Mouse (Mus musculus) layer of hippocampus, postnatal 10 days (tissue): Measurements from ENCODE around the gene Nt5c2. TPM values are rescaled to one million over a fixed set of nuclear protein-coding genes. Genes with fewer than 3 reads are reported as not detected.

Source experiments
- DNase-seq, 2 experiments: peaks; one replicate each; pipeline ENCODE4 v3.0.0; 2021; ENCODE audit warnings: low spot score in 2 of 2
- total RNA-seq, 2 experiments: library from RNA; stranded (reverse); gene quantifications; 2 replicates each; pipeline ENCODE4 v1.2.3; 2021

Gene Nt5c2
- total RNA-seq, 2 experiments from 2014 or later = 65.6 to 78.1 TPM

DNA sequence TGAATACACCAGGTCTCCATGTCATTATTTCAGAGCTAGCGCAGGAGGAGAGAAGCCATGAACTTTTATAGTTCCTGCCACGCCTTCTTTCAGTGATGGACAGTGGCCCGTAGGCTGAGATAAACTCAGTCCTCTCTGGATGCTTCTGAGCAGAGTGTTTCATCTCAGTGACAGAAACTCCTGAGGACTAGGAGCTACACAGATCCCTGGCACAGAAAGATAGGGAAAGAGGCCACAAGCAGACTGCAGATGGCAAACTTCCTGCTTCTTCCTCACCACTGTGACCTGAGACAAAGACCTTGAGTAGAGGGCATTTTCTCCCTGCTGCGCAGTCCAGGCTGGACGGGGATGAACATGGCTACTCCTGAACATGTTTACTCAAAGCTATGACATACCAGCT is 46.1 kb downstream of the Nt5c2 start:
- DNase-seq = no peak

DNA sequence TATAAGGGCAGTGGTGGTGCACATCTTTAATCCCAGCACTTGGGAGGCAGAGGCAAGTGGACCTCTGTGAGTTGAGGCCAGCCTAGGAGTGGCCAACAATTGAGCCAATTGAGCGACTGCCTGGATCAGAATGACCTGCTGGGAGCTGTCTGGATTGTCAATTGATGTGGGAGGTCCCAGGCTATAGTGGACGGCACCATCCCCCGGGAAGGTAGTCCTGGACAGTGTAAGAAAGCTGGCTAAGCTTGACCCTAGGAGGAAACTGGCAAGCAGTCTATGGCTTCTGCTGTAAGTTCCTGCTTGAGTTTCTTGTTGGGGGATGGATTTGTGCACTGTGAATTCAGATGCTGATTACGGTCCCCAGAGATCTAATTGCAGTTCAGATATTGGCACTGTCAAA is 47.1 kb downstream of the Nt5c2 start:
- no peak for DNase-seq

GRCm38 (mm10) chr19:46966330-46966729 is 48.6 kb downstream of the Nt5c2 start:
- no peak for DNase-seq

- no peak for DNase-seq
Measured at GRCm38 (mm10) chr19:46965496-46965895, 49.5 kb downstream of the Nt5c2 start.

DNA sequence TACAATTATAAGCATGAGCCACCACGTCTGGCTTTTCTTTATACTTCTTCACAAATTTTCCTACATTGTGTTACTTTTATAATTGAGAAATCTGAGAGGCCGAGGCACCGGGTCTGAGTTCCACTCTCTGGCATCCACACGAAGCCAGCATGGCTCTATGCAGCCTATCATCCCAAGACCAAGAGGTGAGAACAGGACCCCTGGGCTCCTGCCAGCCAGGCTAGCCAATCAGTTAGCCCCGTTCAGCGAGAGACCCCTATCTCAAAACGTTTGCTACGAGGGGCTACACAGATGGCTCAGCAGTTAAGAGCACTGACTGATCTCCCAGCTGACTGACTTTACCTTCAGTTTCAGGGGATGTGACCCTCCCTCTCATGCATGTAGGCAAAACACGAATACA is 50.6 kb downstream of the Nt5c2 start:
- DNase-seq = no peak

GRCm38 (mm10) chr19:46963440-46963839 is 51.5 kb downstream of the Nt5c2 start:
- DNase-seq = no peak

GRCm38 (mm10) chr19:46962841-46963240 is 52.1 kb downstream of the Nt5c2 start:
- no peak for DNase-seq

DNA sequence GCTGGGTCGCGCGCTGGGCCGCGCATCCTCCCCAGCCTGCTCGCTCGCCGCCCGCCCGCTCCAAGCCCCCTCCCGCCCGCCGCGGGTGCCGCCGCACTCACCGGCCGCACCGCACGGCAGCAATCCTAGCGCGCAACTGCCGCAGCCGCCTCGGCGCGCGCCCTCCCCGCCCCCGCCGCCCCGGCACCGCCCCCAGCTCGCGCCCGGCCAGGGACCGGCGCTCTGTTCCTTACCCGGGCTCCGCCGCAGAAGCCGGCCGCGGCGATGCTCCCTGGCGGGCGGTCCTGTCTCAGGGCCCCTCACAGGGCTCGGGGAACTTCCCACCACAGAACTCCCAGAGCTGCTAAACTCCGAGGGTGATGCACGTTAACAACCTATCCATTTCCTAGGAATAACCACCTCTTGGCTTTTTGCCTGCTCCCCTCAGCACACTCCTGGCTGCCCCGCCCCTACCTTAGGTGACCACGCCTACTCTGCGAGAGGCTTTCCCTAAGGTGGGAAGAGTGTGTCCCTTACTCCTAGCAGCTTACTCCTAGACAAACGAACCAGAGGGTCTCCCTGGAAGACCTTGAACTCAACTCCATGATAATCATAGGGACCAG is 52.7 kb downstream of the Nt5c2 start:
- peak; percentile 66 to 77 for DNase-seq

GRCm38 (mm10) chr19:46961652-46962051 is 53.3 kb downstream of the Nt5c2 start:
- peak; percentile 85 to 90 for DNase-seq

DNA sequence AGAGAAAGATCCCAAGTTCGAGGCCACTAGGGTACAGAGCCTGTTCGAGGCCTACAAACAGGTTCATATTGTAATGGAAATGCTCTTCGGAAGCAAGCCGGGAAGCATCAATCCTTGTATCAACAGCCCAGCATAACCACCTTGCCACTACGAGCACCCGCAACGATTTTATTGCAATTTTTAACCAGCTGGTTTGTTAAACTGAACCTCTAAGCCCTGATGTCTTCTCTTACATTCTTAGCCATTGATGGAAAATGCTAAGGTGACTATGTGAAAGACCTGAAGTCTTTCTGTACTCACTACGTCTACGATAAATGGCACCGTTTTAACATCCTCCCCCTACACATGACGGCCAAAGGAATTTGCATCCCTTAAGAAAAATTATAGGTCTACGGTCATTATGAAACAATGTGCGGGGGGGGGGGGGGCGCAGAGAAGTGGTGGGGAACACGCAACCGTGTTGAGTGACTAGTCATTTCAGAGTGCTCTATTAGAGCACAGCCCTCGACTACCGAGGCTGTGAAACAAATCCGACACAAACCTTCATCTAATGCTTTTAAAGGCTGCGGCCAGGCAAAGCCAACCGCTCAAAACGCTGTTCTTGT is 53.8 kb downstream of the Nt5c2 start:
- no peak for DNase-seq

DNA sequence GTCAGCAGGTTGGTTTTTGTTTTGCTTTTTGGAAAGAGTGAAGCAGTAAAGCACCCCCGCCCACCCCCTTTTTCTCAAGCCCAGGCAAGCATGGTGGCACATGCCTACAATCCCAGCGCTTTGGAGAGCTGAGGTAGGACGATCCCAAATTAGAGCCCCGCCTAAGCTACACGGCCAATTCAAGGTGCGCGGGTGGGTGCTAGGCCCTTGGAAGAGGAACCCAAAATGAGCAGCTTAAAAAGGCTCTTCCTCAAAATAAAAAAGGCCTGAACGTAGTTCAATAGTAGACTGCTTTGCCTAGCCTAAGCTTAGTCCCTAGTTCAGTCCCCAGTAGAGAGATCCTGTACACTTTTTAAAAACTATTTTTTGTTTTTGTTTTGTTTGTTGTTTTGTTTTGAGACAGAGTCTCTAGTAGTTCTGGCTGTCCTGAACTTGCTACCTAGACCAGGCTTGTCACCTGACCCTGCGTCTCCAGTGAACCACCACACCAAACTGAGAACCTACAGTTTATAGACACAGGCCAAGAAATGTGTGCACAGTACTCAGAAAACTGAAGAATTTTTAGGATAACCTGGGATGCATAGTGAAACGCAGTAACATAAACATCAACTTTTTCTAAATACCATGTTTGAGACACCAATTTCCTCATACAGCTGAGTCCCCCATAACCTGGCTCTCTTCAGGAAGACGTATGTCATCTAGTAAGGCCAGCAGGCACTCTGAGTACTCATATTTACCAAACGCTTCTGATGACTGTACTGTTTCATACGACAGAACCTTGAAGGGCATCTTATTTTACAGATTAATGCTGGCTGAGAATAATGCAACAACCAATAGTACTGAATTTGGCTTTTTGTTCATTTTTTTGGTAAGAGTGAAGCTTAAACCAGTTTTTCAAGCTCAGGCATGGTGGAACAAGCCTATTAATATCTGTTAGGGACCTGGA is 54.6 kb downstream of the Nt5c2 start:
- no peak for DNase-seq

DNA sequence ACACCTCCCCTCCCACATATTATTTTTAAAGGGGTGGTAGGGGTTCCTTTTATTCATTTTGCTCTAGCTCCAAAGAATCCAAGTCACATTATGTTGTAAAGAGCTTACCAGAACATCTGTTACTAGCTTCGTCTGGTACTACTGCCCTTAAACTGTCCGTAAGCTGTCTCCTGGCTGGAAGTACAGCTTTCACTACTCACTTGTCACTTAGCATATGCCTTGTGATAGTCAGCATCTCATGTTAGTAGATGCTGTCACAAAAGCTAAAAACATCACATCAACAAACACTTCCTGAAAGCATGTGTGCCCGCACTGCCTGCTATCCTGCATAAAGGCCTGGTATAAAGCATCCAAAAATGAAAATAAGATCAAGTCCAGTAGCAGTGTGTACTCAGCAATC is 55.4 kb downstream of the Nt5c2 start:
- DNase-seq = no peak

- DNase-seq = no peak
Measured at GRCm38 (mm10) chr19:46958566-46958965, 56.4 kb downstream of the Nt5c2 start.

GRCm38 (mm10) chr19:46957971-46958370 is 57.0 kb downstream of the Nt5c2 start:
- no peak for DNase-seq

DNA sequence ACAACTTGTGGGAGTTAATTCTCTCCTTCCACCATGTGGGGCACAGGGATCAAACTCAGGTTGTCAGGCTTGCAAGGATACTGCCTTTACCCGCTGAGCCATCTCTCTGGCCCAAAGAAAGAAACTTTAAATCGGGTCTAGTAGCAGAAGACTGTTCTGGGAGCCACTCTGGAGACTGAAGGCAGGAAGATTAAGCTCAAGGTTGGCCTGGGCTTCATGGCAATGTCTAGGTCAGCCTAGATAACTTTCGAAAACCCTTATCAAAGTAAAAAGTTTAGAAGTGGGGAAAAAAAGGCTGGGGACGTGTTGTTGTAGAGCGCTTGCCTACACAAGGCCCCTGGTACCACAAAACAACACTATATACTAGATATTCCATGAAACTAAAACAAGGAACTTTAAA is 58.0 kb downstream of the Nt5c2 start:
- DNase-seq = no peak

- no peak for DNase-seq
Measured at GRCm38 (mm10) chr19:46956410-46956809, 58.5 kb downstream of the Nt5c2 start.

DNA sequence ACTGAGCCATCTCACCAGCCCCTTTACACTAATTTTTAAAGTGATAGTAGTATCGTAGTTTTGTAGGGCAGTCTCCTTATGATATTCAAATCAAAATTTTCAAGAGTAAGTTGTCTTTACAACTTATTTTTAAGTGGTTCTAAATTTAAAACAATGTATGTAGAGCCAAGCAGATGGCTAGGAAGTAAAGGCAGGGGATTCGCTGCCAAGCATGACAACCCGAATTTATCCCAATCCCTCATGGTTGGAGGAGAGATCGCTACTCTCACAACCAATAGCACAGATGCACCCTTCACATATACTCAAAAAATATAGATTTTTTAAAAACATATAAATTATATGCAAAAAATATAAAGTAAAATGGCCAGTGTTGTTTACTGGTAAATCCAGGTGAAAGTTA is 59.3 kb downstream of the Nt5c2 start:
- DNase-seq = no peak

GRCm38 (mm10) chr19:46953536-46953935 is 61.4 kb downstream of the Nt5c2 start:
- no peak for DNase-seq

DNA sequence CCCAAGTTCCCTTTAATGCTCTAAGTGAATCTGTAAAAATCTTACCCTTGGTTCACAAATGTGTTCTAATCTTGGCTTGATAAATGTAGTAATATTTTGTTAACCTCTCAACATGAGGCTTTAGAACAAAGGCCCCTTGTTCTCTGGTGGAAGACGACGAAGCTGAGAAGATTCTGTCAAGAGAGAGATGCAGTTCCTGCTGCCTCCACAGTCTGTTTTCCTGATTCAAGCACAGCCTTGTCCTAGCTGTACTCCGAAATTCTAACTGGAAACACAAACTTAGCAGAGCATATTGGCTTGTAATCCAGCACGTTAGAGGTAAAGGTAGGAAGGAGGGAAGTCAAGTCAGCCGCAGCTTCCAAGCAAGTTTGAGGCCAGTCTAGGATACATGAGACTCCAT is 62.0 kb downstream of the Nt5c2 start:
- no peak for DNase-seq

DNA sequence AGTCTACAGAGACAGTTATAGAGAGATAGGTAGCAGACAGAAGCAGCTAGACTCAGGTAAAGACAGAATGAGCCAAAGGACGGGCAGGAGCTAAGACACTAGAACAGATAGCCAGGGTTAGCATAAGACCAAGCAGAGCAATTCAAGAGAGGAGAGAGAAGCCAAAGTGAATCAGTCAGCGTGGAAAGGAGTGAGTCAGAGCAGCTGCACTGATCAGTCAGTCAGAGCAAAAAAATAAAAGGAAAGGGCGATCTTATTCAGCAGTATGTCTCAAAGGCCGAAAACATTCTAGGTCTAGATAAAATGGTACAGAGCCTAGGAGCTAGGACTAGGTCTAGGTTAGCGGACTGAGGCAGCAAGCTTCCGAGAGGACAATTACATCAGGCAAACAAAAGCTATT is 70.6 kb downstream of the Nt5c2 start:
- DNase-seq = no peak

DNA sequence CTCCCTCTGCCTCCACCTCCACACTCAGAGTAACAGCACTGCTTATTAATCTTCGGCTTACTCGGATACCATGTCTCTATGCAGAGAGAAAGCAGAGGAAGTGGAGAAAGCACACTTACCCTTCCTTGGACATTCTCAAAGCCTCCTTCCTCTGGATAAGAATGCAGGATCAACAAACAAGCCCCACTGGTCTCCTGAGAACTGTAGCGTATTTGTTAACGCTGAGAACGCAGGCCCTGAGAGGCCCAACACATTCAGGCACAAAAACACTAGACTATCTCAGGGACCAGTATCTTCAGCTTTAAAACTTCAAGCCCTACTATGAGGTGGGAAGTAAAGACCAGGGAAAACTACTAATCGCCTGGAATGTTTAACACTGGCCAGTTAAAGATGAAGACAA is 77.8 kb downstream of the Nt5c2 start:
- no peak for DNase-seq

DNA sequence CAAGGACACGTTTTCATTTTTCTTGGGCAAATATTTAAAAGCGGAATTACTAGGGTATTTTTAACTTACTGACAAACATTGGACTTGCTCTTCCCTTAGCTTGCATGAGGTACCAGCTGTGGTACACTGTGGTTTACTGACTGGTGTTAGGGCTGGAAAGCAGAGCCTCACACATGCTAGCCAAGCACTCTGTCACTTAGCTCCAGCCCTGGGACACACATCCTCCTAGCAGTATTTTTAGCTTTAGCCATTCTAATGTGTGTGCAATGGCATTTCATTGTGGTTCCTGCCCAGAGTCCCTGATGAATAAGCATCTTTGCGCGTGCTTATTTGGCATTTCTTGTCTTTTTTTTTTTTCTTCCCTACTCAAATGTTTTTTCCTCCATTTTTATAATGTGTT is 80.9 kb downstream of the Nt5c2 start:
- DNase-seq = no peak
